Mouse (Mus musculus): Measurements from ENCODE around the gene Chit1. TPM values are rescaled to one million over a fixed set of nuclear protein-coding genes. Genes with fewer than 3 reads are reported as not detected.

Gene Chit1
- polyA plus RNA-seq, 1 experiment, result 0.08 TPM

- H3K4me3 ChIP-seq, result peak overlapping the region; percentile 19
Observed at GRCm38 (mm10) chr1:134086811-134087398, 24.1 kb upstream of the Chit1 start.

GRCm38 (mm10) chr1:134089074-134089473 is 22.0 kb upstream of the Chit1 start:
- H3K79me2 ChIP-seq (ENCODE audit: control insufficient read depth, insufficient read depth), result no peaks in the 10 kb centered on the region
- no peak overlapping the region for H3ac ChIP-seq (ENCODE audit: control insufficient read depth, insufficient read length)
- no peaks in the 10 kb centered on the region for H3K36me3 ChIP-seq (ENCODE audit: control insufficient read depth, insufficient read depth)
- H3K4me2 ChIP-seq (ENCODE audit: low read depth), result no peak overlapping the region
- no peak overlapping the region for H3K4me3 ChIP-seq
- H3K27me3 ChIP-seq (ENCODE audit: control insufficient read depth, insufficient read depth, insufficient read length), result no peaks in the 10 kb centered on the region
- TF ChIP-seq CEBPB (IDR thresholded peaks at IDR 0.05; ENCODE audit: insufficient read depth, poor library complexity, severe bottlenecking) (no peak), SRF (IDR thresholded peaks at IDR 0.05; ENCODE audit: control insufficient read depth, insufficient read length, low read depth) (no peak), E2F4 (IDR thresholded peaks at IDR 0.05; ENCODE audit: insufficient read depth) (no peak), MYOD1 (IDR thresholded peaks at IDR 0.05; ENCODE audit: control insufficient read depth in 1 of 3, insufficient read length in 2 of 3, low read depth in 2 of 3) (no peak), TCF12 (IDR thresholded peaks at IDR 0.05; ENCODE audit: insufficient read depth, poor library complexity, severe bottlenecking) (no peak), POLR2A (IDR thresholded peaks at IDR 0.05; ENCODE audit: insufficient read length, low read depth) (no peak)

More at GRCm38 (mm10) chr1:134086811-134087398, 24.1 kb upstream of the Chit1 start:
- H3K27me3 ChIP-seq (ENCODE audit: control insufficient read depth, insufficient read depth, insufficient read length), result no peaks in the 10 kb centered on the region
- no peaks in the 10 kb centered on the region for H3K36me3 ChIP-seq (ENCODE audit: control insufficient read depth, insufficient read depth)
- TF ChIP-seq REST (IDR thresholded peaks at IDR 0.05; ENCODE audit: insufficient read depth, insufficient read length) (no peak), TCF3 (IDR thresholded peaks at IDR 0.05; ENCODE audit: insufficient read length, low read depth) (no peak), CEBPB (IDR thresholded peaks at IDR 0.05; ENCODE audit: insufficient read depth, poor library complexity, severe bottlenecking) (no peak), MYOD1 (IDR thresholded peaks at IDR 0.05; ENCODE audit: control insufficient read depth in 1 of 3, insufficient read length in 2 of 3, low read depth in 2 of 3) (peak in 1 of 3 experiments; percentile 1), MYOG (IDR thresholded peaks at IDR 0.05; ENCODE audit: control insufficient read depth in 1 of 3, insufficient read depth in 1 of 3, insufficient read length in 2 of 3, low read depth in 2 of 3) (no peak)
- H3K4me2 ChIP-seq (ENCODE audit: low read depth), result peak overlapping the region; percentile 69
- H3K79me2 ChIP-seq (ENCODE audit: control insufficient read depth, insufficient read depth), result no peaks in the 10 kb centered on the region
- H3ac ChIP-seq (ENCODE audit: control insufficient read depth, insufficient read length), result no peak overlapping the region

GRCm38 (mm10) chr1:134091851-134092250 is 19.2 kb upstream of the Chit1 start:
- Histone ChIP-seq H3K4me2 (ENCODE audit: low read depth) (peak overlapping the region; percentile 99), H3K36me3 (ENCODE audit: control insufficient read depth, insufficient read depth) (no peaks in the 10 kb centered on the region), H3K79me2 (ENCODE audit: control insufficient read depth, insufficient read depth) (no peaks in the 10 kb centered on the region), H3ac (ENCODE audit: control insufficient read depth, insufficient read length) (no peak overlapping the region), H3K27me3 (ENCODE audit: control insufficient read depth, insufficient read depth, insufficient read length) (no peaks in the 10 kb centered on the region), H3K4me3 (peak overlapping the region; percentile 14)
- TF ChIP-seq CEBPB (IDR thresholded peaks at IDR 0.05; ENCODE audit: insufficient read depth, poor library complexity, severe bottlenecking) (no peak), POLR2AphosphoS2 (IDR thresholded peaks at IDR 0.05; ENCODE audit: insufficient read length, low read depth) (no peak), MYOD1 (IDR thresholded peaks at IDR 0.05; ENCODE audit: control insufficient read depth in 1 of 3, insufficient read length in 2 of 3, low read depth in 2 of 3) (no peak), TCF3 (IDR thresholded peaks at IDR 0.05; ENCODE audit: insufficient read length, low read depth) (no peak), USF1 (IDR thresholded peaks at IDR 0.05; ENCODE audit: low read depth) (no peak), REST (IDR thresholded peaks at IDR 0.05; ENCODE audit: insufficient read depth, insufficient read length) (no peak), TCF12 (IDR thresholded peaks at IDR 0.05; ENCODE audit: insufficient read depth, poor library complexity, severe bottlenecking) (no peak), MYOG (IDR thresholded peaks at IDR 0.05; ENCODE audit: control insufficient read depth in 1 of 3, insufficient read depth in 1 of 3, insufficient read length in 2 of 3, low read depth in 2 of 3) (no peak), MAX (IDR thresholded peaks at IDR 0.05; ENCODE audit: low read depth) (no peak), SRF (IDR thresholded peaks at IDR 0.05; ENCODE audit: control insufficient read depth, insufficient read length, low read depth) (no peak), E2F4 (IDR thresholded peaks at IDR 0.05; ENCODE audit: insufficient read depth) (no peak), POLR2A (IDR thresholded peaks at IDR 0.05; ENCODE audit: insufficient read length, low read depth) (no peak)

- Histone ChIP-seq H3K4me2 (ENCODE audit: low read depth) (peak overlapping the region; percentile 99), H3K4me3 (peak overlapping the region; percentile 14), H3K36me3 (ENCODE audit: control insufficient read depth, insufficient read depth) (no peaks in the 10 kb centered on the region), H3K27me3 (ENCODE audit: control insufficient read depth, insufficient read depth, insufficient read length) (no peaks in the 10 kb centered on the region), H3ac (ENCODE audit: control insufficient read depth, insufficient read length) (no peak overlapping the region), H3K79me2 (ENCODE audit: control insufficient read depth, insufficient read depth) (no peaks in the 10 kb centered on the region)
- TF ChIP-seq E2F4 (IDR thresholded peaks at IDR 0.05; ENCODE audit: insufficient read depth), result no peak
Observed at GRCm38 (mm10) chr1:134092368-134092767, 18.7 kb upstream of the Chit1 start.

GRCm38 (mm10) chr1:134092852-134093770 is 17.9 kb upstream of the Chit1 start:
- H3ac ChIP-seq (ENCODE audit: control insufficient read depth, insufficient read length), result no peak overlapping the region
- H3K79me2 ChIP-seq (ENCODE audit: control insufficient read depth, insufficient read depth), result no peaks in the 10 kb centered on the region
- no peaks in the 10 kb centered on the region for H3K27me3 ChIP-seq (ENCODE audit: control insufficient read depth, insufficient read depth, insufficient read length)
- no peaks in the 10 kb centered on the region for H3K36me3 ChIP-seq (ENCODE audit: control insufficient read depth, insufficient read depth)
- peak overlapping the region; percentile 99 for H3K4me2 ChIP-seq (ENCODE audit: low read depth)
- TF ChIP-seq POLR2A (IDR thresholded peaks at IDR 0.05; ENCODE audit: insufficient read length, low read depth) (peak; percentile 61), MYOG (IDR thresholded peaks at IDR 0.05; ENCODE audit: control insufficient read depth in 1 of 3, insufficient read depth in 1 of 3, insufficient read length in 2 of 3, low read depth in 2 of 3) (peak in 1 of 3 experiments; percentile 15), MYOD1 (IDR thresholded peaks at IDR 0.05; ENCODE audit: control insufficient read depth in 1 of 3, insufficient read length in 2 of 3, low read depth in 2 of 3) (peak in 2 of 3 experiments; percentile 10 to 49), REST (IDR thresholded peaks at IDR 0.05; ENCODE audit: insufficient read depth, insufficient read length) (no peak), CEBPB (IDR thresholded peaks at IDR 0.05; ENCODE audit: insufficient read depth, poor library complexity, severe bottlenecking) (no peak), SRF (IDR thresholded peaks at IDR 0.05; ENCODE audit: control insufficient read depth, insufficient read length, low read depth) (peak; percentile 100), POLR2AphosphoS2 (IDR thresholded peaks at IDR 0.05; ENCODE audit: insufficient read length, low read depth) (peak; percentile 53)
- H3K4me3 ChIP-seq, result peak overlapping the region; percentile 14

Measured in myocyte (in vitro differentiated cells).